Mouse (Mus musculus) fat pad, adult 2 months (tissue): Measurements from ENCODE around the gene Acaa1a.
A peak's percentile ranks its signal among the peaks of the same experiment; 100 is the strongest.
"Not testable (repeated sequence)": the region's sequence is repeated elsewhere in the genome, so short reads cannot be mapped to it uniquely, and the experiment has no call there.

Source experiments
- DNase-seq: peaks from one replicate; pipeline ENCODE4 v3.0.0-alpha.2; 2011; ENCODE audit warnings: low read depth, low spot score; ENCODE audit errors: extremely low read depth

Acaa1a gene

GRCm38 (mm10) chr9:119338350-119338749, 1.1 kb upstream of the Acaa1a start:
- DNase-seq, result no peak

- no peak for DNase-seq
These were observed 370 bp upstream of the Acaa1a start for GRCm38 (mm10) chr9:119339106-119339505.

- DNase-seq, result no peak
These were observed 720 bp downstream of the Acaa1a start for GRCm38 (mm10) chr9:119340212-119340580.

DNA sequence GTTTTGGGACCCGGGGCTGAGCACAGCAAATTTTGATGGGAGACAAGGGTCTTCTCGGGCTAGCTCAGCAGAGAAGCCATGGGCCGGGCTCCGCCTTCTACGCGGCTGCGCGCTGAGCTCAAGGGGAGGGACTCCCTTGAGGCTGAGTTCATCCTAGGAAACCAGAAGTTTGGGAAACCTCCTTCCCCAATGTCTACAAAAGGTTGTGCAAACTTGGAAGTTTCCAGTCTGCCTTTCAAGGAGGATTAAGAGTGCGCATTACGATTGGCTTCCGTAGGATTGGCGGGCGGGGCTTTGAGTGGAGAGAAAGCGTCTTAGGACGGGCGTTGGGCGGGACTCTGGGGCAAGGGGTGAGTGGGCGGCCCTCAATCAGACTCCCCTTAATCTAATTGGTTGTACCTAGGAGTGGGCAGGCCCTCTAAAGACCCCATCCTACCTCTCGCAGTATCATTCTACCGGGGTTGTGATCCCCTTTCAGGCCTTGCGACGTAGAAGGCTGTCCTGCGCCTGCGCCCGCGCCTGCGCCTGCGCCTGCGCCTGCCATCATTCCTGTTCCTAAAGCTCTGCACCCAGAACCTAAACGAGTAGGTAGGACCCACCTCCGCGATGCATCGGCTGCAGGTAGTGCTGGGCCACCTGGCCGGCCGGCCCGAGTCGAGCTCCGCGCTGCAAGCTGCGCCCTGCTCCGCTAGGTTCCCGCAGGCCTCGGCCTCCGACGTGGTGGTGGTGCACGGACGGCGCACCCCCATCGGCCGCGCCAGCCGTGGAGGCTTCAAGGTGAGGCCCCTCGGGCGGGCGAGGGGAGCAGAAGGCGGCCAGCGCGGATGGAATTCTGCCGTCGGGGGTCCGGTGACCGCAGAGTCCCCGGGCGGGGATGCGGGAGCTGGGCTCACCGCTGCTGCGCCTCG, 1.7 kb downstream of the Acaa1a start, which contains the start of gene Myd88:
Myd88 (minus strand) TSS at position 503 of the 908 bp plus-strand sequence.
- DNase-seq, result peak; percentile 100

GRCm38 (mm10) chr9:119342728-119343127, 3.3 kb downstream of the Acaa1a start:
- DNase-seq, result no peak

DNA sequence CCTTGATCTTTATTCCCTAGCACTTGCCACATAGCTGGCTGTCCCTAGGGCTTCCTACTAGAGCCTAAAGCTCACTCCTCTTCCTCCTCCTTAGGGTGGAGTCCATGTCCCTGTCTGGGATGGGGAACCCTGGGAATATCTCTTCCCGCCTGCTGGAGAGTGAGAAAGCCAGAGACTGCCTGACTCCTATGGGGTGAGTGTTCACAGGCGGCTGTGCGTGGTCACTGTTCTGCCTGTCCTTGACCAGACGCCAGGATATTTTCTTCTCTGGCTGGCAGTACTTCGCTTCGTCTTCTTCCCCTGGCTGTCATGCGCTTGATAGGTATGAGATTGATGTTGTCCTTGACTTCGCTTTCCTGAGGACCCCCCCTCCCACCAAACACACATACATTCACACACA, 6.9 kb downstream of the Acaa1a start:
- no peak for DNase-seq

DNA sequence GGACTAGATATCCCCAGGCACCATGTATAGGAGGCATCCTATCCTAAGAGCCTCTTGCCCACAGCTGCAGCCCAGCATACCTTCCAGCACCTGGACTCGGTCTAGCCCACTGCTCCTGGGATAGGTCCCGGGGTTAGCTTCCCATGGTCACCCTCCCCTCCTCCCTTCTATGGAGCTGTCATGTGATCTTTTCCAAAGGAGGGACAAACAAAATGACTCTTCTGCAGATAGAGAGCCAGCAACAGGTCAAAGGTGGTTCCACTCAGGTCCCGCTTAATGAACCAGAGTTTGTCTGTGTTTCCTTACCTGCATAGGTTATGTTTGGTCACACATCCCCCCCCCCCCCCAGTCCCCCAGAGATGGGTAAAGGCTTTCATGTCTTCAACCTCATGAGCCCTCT, 11.1 kb downstream of the Acaa1a start:
- DNase-seq, result no peak

- no peak for DNase-seq
These were observed 11.7 kb downstream of the Acaa1a start for GRCm38 (mm10) chr9:119350947-119351705.

DNA sequence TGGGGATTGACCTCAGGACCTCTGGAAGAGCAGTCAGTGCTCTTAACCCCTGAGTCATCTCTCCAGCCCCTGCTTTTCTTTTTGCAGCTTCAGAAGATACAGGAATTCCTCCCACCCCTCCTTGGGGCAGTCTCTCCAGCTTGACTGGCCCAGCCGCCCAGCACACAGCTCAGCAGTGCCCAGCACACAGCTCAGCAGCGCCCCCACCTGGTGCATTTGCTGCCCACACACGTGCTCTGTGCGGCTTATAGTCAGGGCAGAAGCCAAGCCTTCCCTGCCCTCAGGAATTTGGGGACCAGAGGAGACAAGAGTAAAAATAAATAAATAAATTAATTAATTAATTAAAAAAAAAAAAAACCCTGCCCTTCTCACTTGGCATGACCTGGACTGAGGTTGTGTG, 12.6 kb downstream of the Acaa1a start:
- DNase-seq, result no peak

DNA sequence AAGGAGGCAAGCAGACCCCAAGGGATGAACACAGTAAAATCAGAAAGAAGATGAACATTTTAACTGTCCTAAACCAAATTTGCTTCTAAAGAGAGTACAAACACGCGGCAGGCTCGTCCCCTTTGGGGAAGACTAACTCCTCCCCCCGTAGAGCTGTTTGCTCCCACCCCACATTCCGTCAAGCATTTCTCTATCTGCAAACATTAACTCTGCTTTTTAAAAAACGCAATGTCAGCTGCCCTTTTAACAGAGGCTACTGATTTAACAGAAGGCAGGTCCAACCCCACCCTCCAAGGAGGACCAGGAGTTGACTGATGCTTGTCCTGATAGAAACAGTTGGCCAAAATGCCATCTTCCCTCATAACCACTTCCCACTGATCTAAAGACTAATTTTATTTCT, 14.4 kb downstream of the Acaa1a start:
- DNase-seq, result no peak

GRCm38 (mm10) chr9:119355943-119356342, 16.5 kb downstream of the Acaa1a start:
- DNase-seq, result no peak

GRCm38 (mm10) chr9:119357331-119358057, 18.0 kb downstream of the Acaa1a start, which contains the start of gene Xylb:
Gene Xylb, plus strand, starts transcription at chr9:119357381.
- DNase-seq, result no peak

DNA sequence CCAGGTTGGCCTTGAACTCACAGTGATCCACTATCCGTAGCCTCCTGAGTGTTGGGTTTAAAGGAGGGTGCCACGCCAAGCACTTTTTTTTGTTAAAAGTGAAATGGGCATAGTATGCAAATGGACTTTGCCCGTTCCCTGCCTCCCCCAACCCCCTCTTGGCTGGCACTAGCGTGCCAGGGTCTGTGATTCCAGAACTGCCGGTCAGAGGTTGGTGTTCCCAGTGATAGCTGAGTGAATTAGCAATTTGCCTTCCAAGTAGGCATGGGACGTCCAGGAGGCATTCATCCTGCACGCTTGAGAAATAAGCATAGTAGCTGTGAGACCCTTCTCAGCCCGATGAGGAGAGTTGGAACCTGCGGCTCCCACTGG, 18.6 kb downstream of the Acaa1a start:
- no peak for DNase-seq

DNA sequence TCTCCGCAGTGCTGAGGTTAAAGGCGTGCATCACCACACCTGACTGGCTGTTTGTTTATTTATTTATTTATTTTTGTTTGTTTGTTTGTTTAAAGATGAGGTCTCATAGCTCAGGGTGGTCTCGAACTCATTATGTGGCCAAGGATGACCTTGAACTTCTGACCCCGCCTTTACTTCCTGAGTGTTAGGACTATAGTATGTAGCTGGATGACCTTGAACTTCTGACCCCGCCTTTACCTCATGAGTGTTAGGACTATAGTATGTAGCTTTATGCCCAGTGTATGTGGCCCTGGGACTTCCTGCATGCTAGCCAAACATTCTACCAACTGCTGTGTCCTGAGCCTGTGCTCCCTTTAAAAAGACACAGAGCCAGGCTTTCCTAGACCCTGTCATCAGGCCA, 21.9 kb downstream of the Acaa1a start:
- DNase-seq, result no peak

GRCm38 (mm10) chr9:119363229-119363628, 23.8 kb downstream of the Acaa1a start:
- no peak for DNase-seq

DNA sequence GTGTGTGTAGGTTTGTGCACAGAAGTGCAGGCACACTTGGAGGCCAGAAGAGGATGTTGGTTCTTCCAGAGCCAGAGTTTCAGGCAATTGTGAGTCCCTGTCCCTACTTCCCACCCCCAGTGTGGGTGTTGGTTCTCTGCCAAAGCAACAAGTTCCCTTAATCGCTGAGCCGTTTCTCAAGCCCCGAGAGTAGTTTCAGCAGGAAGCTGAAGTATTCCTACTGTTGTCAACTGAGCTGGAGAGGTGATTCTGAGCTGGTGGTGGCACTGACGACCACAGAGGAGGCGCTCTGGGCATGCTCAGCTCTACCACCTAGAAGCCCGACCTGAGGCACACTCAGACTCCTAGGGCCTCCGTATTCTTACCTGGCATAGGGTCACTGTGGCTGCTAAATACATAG, 25.8 kb downstream of the Acaa1a start, which contains the start of gene Slc22a14:
Slc22a14 (minus strand) TSS at position 270 of the 400 bp plus-strand sequence.
- no peak for DNase-seq

DNA sequence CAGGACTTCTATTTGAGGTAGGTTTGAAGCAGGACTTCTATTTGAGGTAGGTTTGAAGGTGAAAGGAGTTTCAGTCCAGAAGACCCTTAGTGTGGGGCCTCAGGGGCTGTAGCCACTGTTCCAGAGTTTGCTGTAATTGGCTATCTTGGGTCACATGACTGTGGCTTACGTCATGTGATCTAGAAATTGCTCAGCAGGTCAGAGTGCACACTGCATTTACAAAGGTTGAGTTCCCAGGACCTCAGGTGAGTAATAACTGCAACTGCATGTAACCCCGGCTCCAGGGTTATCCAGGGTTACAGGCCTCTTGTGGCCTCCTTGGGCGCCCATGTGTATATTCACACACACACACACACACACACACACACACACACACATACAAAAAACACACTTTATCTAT, 28.9 kb downstream of the Acaa1a start:
- no peak for DNase-seq

DNA sequence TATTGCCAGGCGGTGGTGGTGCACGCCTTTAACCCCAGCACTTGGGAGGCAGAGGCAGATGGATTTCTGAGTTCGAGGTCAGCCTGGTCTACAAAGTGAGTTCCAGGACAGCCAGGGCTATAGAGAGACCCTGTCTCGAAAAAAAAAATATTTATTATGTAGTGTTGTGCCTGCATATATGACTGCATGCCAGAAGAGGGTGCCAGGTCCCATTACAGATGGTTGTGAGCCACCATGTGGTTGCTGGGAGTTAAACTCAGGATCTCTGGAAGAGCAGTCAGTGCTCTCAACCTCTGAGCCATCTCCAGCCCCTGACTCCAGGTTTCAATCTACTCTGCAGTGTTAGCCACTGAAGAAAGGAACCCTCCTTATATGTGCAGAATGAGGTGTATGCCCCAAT, 31.3 kb downstream of the Acaa1a start:
- not testable (repeated sequence) for DNase-seq

- DNase-seq, result no peak
These were observed 31.8 kb downstream of the Acaa1a start for GRCm38 (mm10) chr9:119371251-119371650.

DNA sequence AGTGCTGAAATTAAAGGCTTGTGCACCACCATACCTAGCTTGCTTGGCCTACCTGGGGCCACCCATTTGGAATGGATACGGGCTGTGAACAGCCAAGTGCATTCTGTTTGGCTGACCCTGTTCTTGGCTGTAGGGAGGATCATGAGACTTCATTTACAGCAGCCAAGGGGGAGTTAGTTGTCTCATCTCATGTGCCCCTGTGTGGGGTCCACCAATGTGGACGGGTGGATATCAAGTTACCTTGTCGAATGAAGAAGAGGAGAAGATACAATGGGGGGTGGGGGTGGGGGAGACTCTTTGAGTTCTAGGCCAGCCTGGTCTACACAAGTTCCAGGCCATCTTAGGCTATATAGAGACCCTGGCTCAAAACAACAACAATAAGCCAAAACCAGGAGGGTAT, 35.5 kb downstream of the Acaa1a start:
- no peak for DNase-seq

DNA sequence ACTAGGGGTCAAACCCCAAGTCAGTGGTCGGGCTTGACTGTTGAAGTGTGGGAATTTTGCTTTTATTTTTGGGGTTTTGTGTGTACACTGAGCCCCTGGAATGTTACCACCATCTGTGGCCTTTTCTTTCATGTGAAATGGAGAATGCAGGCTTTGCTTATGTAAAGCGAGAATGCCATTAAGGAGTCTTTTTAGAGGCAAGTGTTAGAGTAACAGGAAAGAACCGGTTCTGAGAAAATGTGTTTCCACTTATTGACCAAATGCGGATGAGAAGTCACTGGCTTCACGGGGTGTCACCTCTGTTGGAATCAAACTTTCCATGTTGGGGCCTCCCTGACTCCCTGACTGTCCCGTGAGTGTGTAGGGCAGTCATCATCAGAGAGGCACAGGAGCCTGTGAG, 36.1 kb downstream of the Acaa1a start:
- DNase-seq, result no peak
